Mouse (Mus musculus) liver, embryonic 11.5 days (tissue): ENCODE data around the gene Tle6. TPM values are rescaled to one million over a fixed set of nuclear protein-coding genes. Genes with fewer than 3 reads are reported as not detected.

Experiments used
- ATAC-seq: fragments of 200-750 bp; cut with Nextera tagmentation; replicated peaks from 2 replicates; pipeline ENCODE4 v1.8.0; 2017; ENCODE audit warnings: moderate number of reproducible peaks, mild to moderate bottlenecking, moderate TSS enrichment, moderate library complexity; ENCODE audit not compliant: low FRiP score
- DNase-seq: peaks from one replicate; pipeline ENCODE4 v3.0.0-alpha.2; 2017; ENCODE audit warnings: low spot score
- H3K27ac ChIP-seq: fragments of 300-500 bp; sonication (generic); 2 replicates; pipeline ENCODE4 v1.5.1; 2014; ENCODE audit warnings: mild to moderate bottlenecking, low read depth, low read length, control low read depth
- H3K27me3 ChIP-seq: fragments of 300-500 bp; sonication (generic); replicated peaks from 2 replicates; pipeline ENCODE4 v1.6.1; 2014; ENCODE audit warnings: low read length, mixed read lengths; ENCODE audit not compliant: control insufficient read depth, insufficient read depth
- H3K36me3 ChIP-seq: fragments of 300-500 bp; sonication (generic); 2 replicates; pipeline ENCODE4 v1.6.1; 2014; ENCODE audit warnings: mild to moderate bottlenecking, low read length, moderate library complexity, mixed read lengths; ENCODE audit not compliant: control insufficient read depth, insufficient read depth
- H3K4me1 ChIP-seq: fragments of 300-500 bp; sonication (generic); replicated peaks from 2 replicates; pipeline ENCODE4 v1.6.1; 2014; ENCODE audit warnings: low read length, mixed read lengths; ENCODE audit not compliant: control insufficient read depth, insufficient read depth
- H3K4me2 ChIP-seq: fragments of 300-500 bp; sonication (generic); 2 replicates; pipeline ENCODE4 v1.6.1; 2014; ENCODE audit warnings: mild to moderate bottlenecking, control low read depth, moderate library complexity
- H3K4me3 ChIP-seq: fragments of 300-500 bp; sonication (generic); 2 replicates; pipeline ENCODE4 v1.5.1; 2014; ENCODE audit warnings: low read depth, low read length, control low read depth
- H3K9ac ChIP-seq: fragments of 300-500 bp; sonication (generic); 2 replicates; pipeline ENCODE4 v1.6.1; 2014; ENCODE audit warnings: low read depth, low read length, control low read depth
- H3K9me3 ChIP-seq: fragments of 300-500 bp; sonication (generic); 2 replicates; pipeline ENCODE4 v1.6.1; 2016; ENCODE audit warnings: low read length, inconsistent platforms, mixed read lengths; ENCODE audit not compliant: control insufficient read depth
- WGBS: fragments of 180-500 bp; shearing (Covaris S2); extraction: QIAGEN DNeasy Blood & Tissue Kit; methylation state at CpG from one replicate; pipeline ENCODE4 v1.1.7; 2014; 5-methylcytosine and 5-hydroxymethylcytosine counted together
- polyA plus RNA-seq: library from polyadenylated mRNA; unstranded; fragments of >200 nt; fragmentation: Nextera tagmentation; extraction: Ambion mirVana; gene quantifications from 2 replicates; pipeline ENCODE4 v1.2.1, GENCODE M21; 2014

Gene Tle6
- polyA plus RNA-seq, 1 experiment from 2014 or later, result 16.7 TPM

DNA sequence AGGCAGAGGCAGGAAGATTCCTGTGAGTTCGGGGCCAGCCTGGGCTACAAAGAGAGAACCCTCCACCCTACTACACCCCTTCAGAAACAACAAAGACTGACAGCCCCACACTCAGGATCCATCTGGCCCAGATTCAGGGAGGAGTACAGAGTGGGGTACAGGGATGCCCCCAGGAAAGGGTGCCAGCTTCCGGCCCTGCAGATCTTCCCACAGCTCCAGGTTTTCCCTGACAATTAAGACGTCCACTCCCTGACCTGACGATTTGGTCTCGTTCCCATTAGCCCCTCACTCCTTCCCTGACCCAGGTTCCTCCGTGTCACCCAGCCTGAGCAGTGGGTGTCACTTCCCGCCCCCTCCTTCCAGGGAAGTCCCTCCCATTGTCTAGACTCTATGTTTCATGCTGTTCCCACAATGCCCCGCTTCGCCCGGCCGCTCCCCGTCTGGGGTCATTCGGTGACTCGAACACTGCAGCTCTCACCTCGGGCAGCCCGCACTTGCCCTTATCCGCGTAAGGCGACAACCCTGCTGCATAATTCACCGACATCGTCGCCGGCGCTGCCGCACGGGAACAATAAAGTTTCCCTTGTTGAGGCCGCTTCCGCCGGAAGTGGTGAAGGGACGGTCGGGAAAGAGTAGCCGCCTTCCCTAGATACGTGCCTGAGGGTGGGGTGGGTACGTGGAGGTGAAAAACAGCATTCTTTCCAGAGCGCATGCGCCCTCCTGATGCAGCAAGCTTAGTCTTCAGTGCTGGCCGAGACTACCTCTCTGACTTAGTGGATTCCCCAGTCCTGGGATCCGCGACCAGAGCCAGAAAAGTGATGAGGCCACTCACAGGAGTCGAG, 26.3 kb upstream of the Tle6 start, which contains the start of gene Sirt6:
Gene Sirt6, minus strand, starts transcription at position 804 of the 842 bp plus-strand sequence.
- Histone ChIP-seq H3K9me3 (no peaks in the 10 kb centered on the region), H3K27me3 (no peaks in the 10 kb centered on the region), H3K4me3 (peak within 1 kb of the TSS; percentile 70), H3K4me2 (peak within 1 kb of the TSS; percentile 83), H3K4me1 (peaks cover 25% of the 10 kb centered on the region), H3K9ac (peak within 1 kb of the TSS; percentile 88), H3K36me3 (peaks cover 6% of the 10 kb centered on the region; the same call in 1 of the 2 replicates), H3K27ac (peak within 1 kb of the TSS; percentile 92)
- WGBS, result 5% methylated on average over 40 of the region's 40 CpGs
- DNase-seq (peak; percentile 93), ATAC-seq (peak; percentile 92)

GRCm38 (mm10) chr10:81626101-81626993, 25.5 kb upstream of the Tle6 start:
- H3K27ac ChIP-seq, result peak overlapping the region; percentile 92
- WGBS, result 80% methylated on average over 22 of the region's 22 CpGs

GRCm38 (mm10) chr10:81623441-81623840, 22.6 kb upstream of the Tle6 start:
- DNase-seq (no peak), ATAC-seq (no peak)
- no peak overlapping the region for H3K4me3 ChIP-seq
- peaks cover 9% of the 10 kb centered on the region; the same call in 1 of the 2 replicates for H3K36me3 ChIP-seq
- H3K27me3 ChIP-seq, result no peaks in the 10 kb centered on the region
- no peak overlapping the region for H3K4me2 ChIP-seq
- H3K4me1 ChIP-seq, result peaks cover 24% of the 10 kb centered on the region
- no peak overlapping the region; the same call in 1 of the 2 replicates for H3K9ac ChIP-seq
- 54% methylated on average over 8 of the region's 8 CpGs for WGBS
- no peak overlapping the region for H3K27ac ChIP-seq
- no peaks in the 10 kb centered on the region for H3K9me3 ChIP-seq

More at GRCm38 (mm10) chr10:81626101-81626993, 25.5 kb upstream of the Tle6 start:
- Histone ChIP-seq H3K9ac (peak overlapping the region; percentile 88), H3K4me3 (peak overlapping the region; percentile 70), H3K36me3 (peaks cover 9% of the 10 kb centered on the region; the same call in 1 of the 2 replicates), H3K4me2 (peak overlapping the region; percentile 83), H3K9me3 (no peaks in the 10 kb centered on the region), H3K4me1 (peaks cover 25% of the 10 kb centered on the region), H3K27me3 (no peaks in the 10 kb centered on the region)
- ATAC-seq, result no peak; the same call in 1 of the 2 replicates
- no peak for DNase-seq

DNA sequence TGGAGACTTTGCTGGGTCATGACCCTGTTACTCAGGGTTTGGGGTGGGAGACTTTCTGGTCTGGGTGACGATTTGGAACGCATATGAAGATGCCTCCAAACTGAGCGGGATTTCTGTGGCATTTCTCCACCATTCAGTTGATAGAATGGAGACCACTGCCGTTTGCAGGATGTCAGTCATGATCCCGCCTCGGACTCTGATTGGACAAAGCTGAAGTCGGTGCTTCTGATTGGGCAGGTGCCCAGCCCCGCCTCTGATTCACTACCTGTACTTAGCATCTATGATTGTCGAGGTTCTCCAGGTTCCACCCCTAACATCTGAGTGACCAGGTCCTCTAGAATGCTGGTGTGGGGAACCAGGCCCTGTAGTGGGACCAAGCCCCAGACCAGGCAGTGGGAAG, 19.9 kb upstream of the Tle6 start:
- Histone ChIP-seq H3K9ac (no peak overlapping the region), H3K4me1 (peaks cover 9% of the 10 kb centered on the region), H3K4me3 (no peak overlapping the region), H3K27ac (no peak overlapping the region), H3K27me3 (0 out of 2 replicates have a peak, but pooled peaks cover under 1% of the 10 kb centered on the region), H3K36me3 (peaks cover 9% of the 10 kb centered on the region; the same call in 1 of the 2 replicates), H3K9me3 (no peaks in the 10 kb centered on the region), H3K4me2 (no peak overlapping the region)
- WGBS, result 50% methylated on average over 9 of the region's 9 CpGs
- ATAC-seq, result no peak; the same call in 1 of the 2 replicates
- no peak for DNase-seq

- Histone ChIP-seq H3K4me1 (peaks cover 9% of the 10 kb centered on the region), H3K4me2 (no peak overlapping the region), H3K27me3 (0 out of 2 replicates have a peak, but pooled peaks cover 2% of the 10 kb centered on the region), H3K4me3 (no peak overlapping the region), H3K9me3 (no peaks in the 10 kb centered on the region), H3K9ac (no peak overlapping the region), H3K36me3 (peaks cover 9% of the 10 kb centered on the region; the same call in 1 of the 2 replicates), H3K27ac (no peak overlapping the region)
- no peak for ATAC-seq
- DNase-seq, result no peak
- WGBS, result 78% methylated on average over 5 of the region's 5 CpGs
These were observed 19.1 kb upstream of the Tle6 start for GRCm38 (mm10) chr10:81619976-81620375.

DNA sequence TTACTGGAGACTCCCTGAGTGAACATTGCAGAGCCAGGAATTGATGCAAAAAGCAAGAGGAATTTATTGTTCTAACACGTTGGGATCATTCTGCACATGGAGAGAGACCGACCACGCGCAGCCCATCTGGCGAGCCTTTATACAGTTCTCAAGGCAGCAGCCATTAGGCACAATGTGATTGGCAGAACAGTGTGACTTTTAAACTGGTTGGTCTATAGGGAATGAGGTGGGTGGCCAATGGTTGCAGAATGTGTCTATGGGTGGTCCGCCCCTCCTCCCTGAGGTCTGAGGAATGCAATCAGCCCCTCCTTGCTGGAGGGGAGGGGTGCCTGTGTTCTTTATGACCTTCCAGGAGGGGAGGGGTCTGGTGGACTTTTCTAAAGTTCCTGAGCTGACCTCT, 14.6 kb upstream of the Tle6 start:
- no peak overlapping the region for H3K27ac ChIP-seq
- ATAC-seq (no peak), DNase-seq (no peak)
- H3K27me3 ChIP-seq, result 0 out of 2 replicates have a peak, but pooled peaks cover 2% of the 10 kb centered on the region
- H3K4me3 ChIP-seq, result no peak overlapping the region
- WGBS, result 75% methylated on average over 6 of the region's 6 CpGs
- no peak overlapping the region for H3K4me2 ChIP-seq
- H3K9me3 ChIP-seq, result no peaks in the 10 kb centered on the region
- H3K9ac ChIP-seq, result no peak overlapping the region
- no peaks in the 10 kb centered on the region for H3K4me1 ChIP-seq
- H3K36me3 ChIP-seq, result no peaks in the 10 kb centered on the region

DNA sequence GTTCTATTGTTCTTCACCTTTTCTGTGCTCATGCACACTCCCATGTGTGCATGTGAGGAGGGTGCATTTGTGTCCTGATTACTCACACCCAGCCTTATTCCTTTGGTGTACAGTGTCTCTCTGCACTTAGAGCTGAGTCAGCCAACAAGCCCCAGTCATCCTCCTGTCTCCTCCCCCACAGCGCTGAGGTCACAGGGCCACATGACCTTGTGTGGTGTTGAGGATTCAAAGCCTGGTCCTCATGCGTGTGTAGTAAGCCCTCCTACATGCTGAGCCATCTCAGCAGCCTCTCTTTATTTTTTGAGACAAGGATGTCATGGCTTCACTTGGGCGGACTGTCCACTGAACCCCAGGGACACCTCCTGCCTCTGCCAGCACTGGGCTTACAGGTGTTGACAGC, 11.9 kb upstream of the Tle6 start:
- H3K4me2 ChIP-seq, result no peak overlapping the region
- H3K36me3 ChIP-seq, result no peaks in the 10 kb centered on the region; the same call in 1 of the 2 replicates
- H3K27me3 ChIP-seq, result 0 out of 2 replicates have a peak, but pooled peaks cover 2% of the 10 kb centered on the region
- no peak for DNase-seq
- H3K4me3 ChIP-seq, result no peak overlapping the region
- no peak overlapping the region for H3K27ac ChIP-seq
- H3K9ac ChIP-seq, result no peak overlapping the region
- no peaks in the 10 kb centered on the region for H3K9me3 ChIP-seq
- no peaks in the 10 kb centered on the region for H3K4me1 ChIP-seq
- WGBS, result 60% methylated on average over 3 of the region's 3 CpGs
- ATAC-seq, result no peak

GRCm38 (mm10) chr10:81608308-81608707, 7.4 kb upstream of the Tle6 start:
- Histone ChIP-seq H3K27ac (no peak overlapping the region), H3K4me1 (peaks cover 4% of the 10 kb centered on the region; the same call in 1 of the 2 replicates), H3K27me3 (no peaks in the 10 kb centered on the region), H3K4me2 (no peak overlapping the region), H3K36me3 (no peaks in the 10 kb centered on the region; the same call in 1 of the 2 replicates), H3K9me3 (no peaks in the 10 kb centered on the region), H3K4me3 (no peak overlapping the region), H3K9ac (no peak overlapping the region)
- ATAC-seq (no peak), DNase-seq (no peak)
- 89% methylated on average over 1 of the region's 1 CpGs for WGBS
